Mouse (Mus musculus): Measurements from ENCODE around the gene Ints12.

GRCm38 (mm10) chr3:133144511-133145147 is 53.0 kb downstream of the Ints12 start:
- TF ChIP-seq CTCF (IDR thresholded peaks at IDR 0.05; ENCODE audit: insufficient read depth, low read depth, low read length) (no peak), POLR2A (IDR thresholded peaks at IDR 0.05; ENCODE audit: insufficient read depth, low read depth, low read length) (no peak)

Measured in olfactory bulb, adult 2 months (tissue).